Mouse (Mus musculus): ENCODE measurements around the gene Rangrf.

- TF ChIP-seq CTCF (IDR thresholded peaks at IDR 0.05; ENCODE audit: borderline replicate concordance, extremely low read depth, insufficient read depth, insufficient read length) = no peak
- TF ChIP-seq POLR2A (IDR thresholded peaks at IDR 0.05; ENCODE audit: borderline replicate concordance, extremely low read depth, insufficient read depth, insufficient read length, poor library complexity, severe bottlenecking) = no peak
These were observed 17.7 kb downstream of the Rangrf start, which contains the start of gene Arhgef15 for GRCm38 (mm10) chr11:68957308-68957707.
